Mouse (Mus musculus): ENCODE results near the gene Nupr1l. TPM values are rescaled to one million over a fixed set of nuclear protein-coding genes. Genes with fewer than 3 reads are reported as not detected.
A peak's percentile ranks its signal among the peaks of the same experiment; 100 is the strongest.

Nupr1l gene
- polyA plus RNA-seq, 1 experiment from 2014 or later: 2.9 TPM

GRCm38 (mm10) chr5:129924820-129925452, 16.6 kb downstream of the Nupr1l start:
- DNase-seq (ENCODE audit: low spot score): no peak
- 86% methylated on average over 8 of the region's 8 CpGs for WGBS
- ATAC-seq (ENCODE audit: insufficient read depth, low FRiP score, low TSS enrichment): no peak
- H3K4me1 ChIP-seq (ENCODE audit: control insufficient read depth, insufficient read depth, low read length): no peaks in the 10 kb centered on the region
- H3K4me2 ChIP-seq (ENCODE audit: low read depth): no peak overlapping the region
- no peak overlapping the region for H3K27ac ChIP-seq (ENCODE audit: low read depth, low read length)
- no peaks in the 10 kb centered on the region for H3K27me3 ChIP-seq (ENCODE audit: control insufficient read depth, insufficient read depth, low read length)
- no peaks in the 10 kb centered on the region for H3K36me3 ChIP-seq (ENCODE audit: control insufficient read depth, insufficient read depth, low read length)
- no peak overlapping the region for H3K4me3 ChIP-seq (ENCODE audit: low read depth, low read length)
- H3K9me3 ChIP-seq (ENCODE audit: control insufficient read depth, low read length): no peaks in the 10 kb centered on the region
- H3K9ac ChIP-seq (ENCODE audit: low read length): no peak overlapping the region

- no peak overlapping the region for H3K4me2 ChIP-seq (ENCODE audit: low read depth)
- H3K27ac ChIP-seq (ENCODE audit: low read depth, low read length): no peak overlapping the region
- H3K9ac ChIP-seq (ENCODE audit: low read length): no peak overlapping the region
- no peaks in the 10 kb centered on the region for H3K36me3 ChIP-seq (ENCODE audit: control insufficient read depth, insufficient read depth, low read length)
- ATAC-seq (ENCODE audit: insufficient read depth, low FRiP score, low TSS enrichment): no peak
- no peaks in the 10 kb centered on the region for H3K9me3 ChIP-seq (ENCODE audit: control insufficient read depth, low read length)
- H3K4me1 ChIP-seq (ENCODE audit: control insufficient read depth, insufficient read depth, low read length): no peaks in the 10 kb centered on the region
- H3K4me3 ChIP-seq (ENCODE audit: low read depth, low read length): no peak overlapping the region
- no peaks in the 10 kb centered on the region for H3K27me3 ChIP-seq (ENCODE audit: control insufficient read depth, insufficient read depth, low read length)
- DNase-seq (ENCODE audit: low spot score): no peak
- WGBS: 84% methylated on average over 5 of the region's 5 CpGs
Measured at GRCm38 (mm10) chr5:129925933-129926332, 17.6 kb downstream of the Nupr1l start.

GRCm38 (mm10) chr5:129929924-129930855, 21.9 kb downstream of the Nupr1l start:
- no peaks in the 10 kb centered on the region for H3K36me3 ChIP-seq (ENCODE audit: control insufficient read depth, insufficient read depth, low read length)
- DNase-seq (ENCODE audit: low spot score) (no peak), ATAC-seq (ENCODE audit: insufficient read depth, low FRiP score, low TSS enrichment) (no peak)
- H3K9ac ChIP-seq (ENCODE audit: low read length): no peak overlapping the region
- H3K9me3 ChIP-seq (ENCODE audit: control insufficient read depth, low read length): no peaks in the 10 kb centered on the region
- H3K4me1 ChIP-seq (ENCODE audit: control insufficient read depth, insufficient read depth, low read length): no peaks in the 10 kb centered on the region
- no peak overlapping the region for H3K27ac ChIP-seq (ENCODE audit: low read depth, low read length)
- no peaks in the 10 kb centered on the region for H3K27me3 ChIP-seq (ENCODE audit: control insufficient read depth, insufficient read depth, low read length)
- H3K4me2 ChIP-seq (ENCODE audit: low read depth): no peak overlapping the region
- 52% methylated on average over 9 of the region's 9 CpGs for WGBS
- H3K4me3 ChIP-seq (ENCODE audit: low read depth, low read length): no peak overlapping the region

GRCm38 (mm10) chr5:129936941-129937340, 28.6 kb downstream of the Nupr1l start:
- no peaks in the 10 kb centered on the region for H3K9me3 ChIP-seq (ENCODE audit: control insufficient read depth, low read length)
- DNase-seq (ENCODE audit: low spot score) (no peak), ATAC-seq (ENCODE audit: insufficient read depth, low FRiP score, low TSS enrichment) (no peak)
- H3K9ac ChIP-seq (ENCODE audit: low read length): no peak overlapping the region
- H3K4me1 ChIP-seq (ENCODE audit: control insufficient read depth, insufficient read depth, low read length): no peaks in the 10 kb centered on the region
- no peak overlapping the region for H3K4me3 ChIP-seq (ENCODE audit: low read depth, low read length)
- H3K27ac ChIP-seq (ENCODE audit: low read depth, low read length): no peak overlapping the region
- no peak overlapping the region for H3K4me2 ChIP-seq (ENCODE audit: low read depth)
- H3K27me3 ChIP-seq (ENCODE audit: control insufficient read depth, insufficient read depth, low read length): no peaks in the 10 kb centered on the region
- 56% methylated on average over 4 of the region's 4 CpGs for WGBS
- no peaks in the 10 kb centered on the region for H3K36me3 ChIP-seq (ENCODE audit: control insufficient read depth, insufficient read depth, low read length)

GRCm38 (mm10) chr5:129940281-129940680, 31.9 kb downstream of the Nupr1l start:
- no peaks in the 10 kb centered on the region for H3K9me3 ChIP-seq (ENCODE audit: control insufficient read depth, low read length)
- WGBS: 64% methylated on average over 2 of the region's 2 CpGs
- H3K9ac ChIP-seq (ENCODE audit: low read length): no peak overlapping the region
- H3K4me3 ChIP-seq (ENCODE audit: low read depth, low read length): no peak overlapping the region
- no peaks in the 10 kb centered on the region for H3K27me3 ChIP-seq (ENCODE audit: control insufficient read depth, insufficient read depth, low read length)
- H3K4me2 ChIP-seq (ENCODE audit: low read depth): no peak overlapping the region
- DNase-seq (ENCODE audit: low spot score) (no peak), ATAC-seq (ENCODE audit: insufficient read depth, low FRiP score, low TSS enrichment) (no peak)
- no peak overlapping the region for H3K27ac ChIP-seq (ENCODE audit: low read depth, low read length)
- H3K36me3 ChIP-seq (ENCODE audit: control insufficient read depth, insufficient read depth, low read length): no peaks in the 10 kb centered on the region
- peaks cover 3% of the 10 kb centered on the region; the same call in 1 of the 2 replicates for H3K4me1 ChIP-seq (ENCODE audit: control insufficient read depth, insufficient read depth, low read length)

- WGBS: 9% methylated on average over 9 of the region's 9 CpGs
- Histone ChIP-seq H3K27me3 (ENCODE audit: control insufficient read depth, insufficient read depth, low read length) (no peaks in the 10 kb centered on the region), H3K4me2 (ENCODE audit: low read depth) (peak overlapping the region; percentile 41), H3K36me3 (ENCODE audit: control insufficient read depth, insufficient read depth, low read length) (no peaks in the 10 kb centered on the region), H3K4me1 (ENCODE audit: control insufficient read depth, insufficient read depth, low read length) (peaks cover 3% of the 10 kb centered on the region; the same call in 1 of the 2 replicates), H3K9ac (ENCODE audit: low read length) (no peak overlapping the region), H3K4me3 (ENCODE audit: low read depth, low read length) (peak overlapping the region; percentile 86), H3K9me3 (ENCODE audit: control insufficient read depth, low read length) (no peaks in the 10 kb centered on the region), H3K27ac (ENCODE audit: low read depth, low read length) (no peak overlapping the region)
- ATAC-seq (ENCODE audit: insufficient read depth, low FRiP score, low TSS enrichment) (peak; percentile 45; the same call in 1 of the 2 replicates), DNase-seq (ENCODE audit: low spot score) (no peak)
Measured at GRCm38 (mm10) chr5:129940736-129941494, 32.6 kb downstream of the Nupr1l start.

GRCm38 (mm10) chr5:129941495-129942045, 33.2 kb downstream of the Nupr1l start, which contains the start of gene Vkorc1l1:
TSS of gene Vkorc1l1 (plus strand) at chr5:129941970.
- H3K9ac ChIP-seq (ENCODE audit: low read length): peak within 1 kb of the TSS; percentile 75
- ATAC-seq (ENCODE audit: insufficient read depth, low FRiP score, low TSS enrichment): peak; percentile 91
- no peaks in the 10 kb centered on the region for H3K36me3 ChIP-seq (ENCODE audit: control insufficient read depth, insufficient read depth, low read length)
- peak; percentile 100 for DNase-seq (ENCODE audit: low spot score)
- no peaks in the 10 kb centered on the region for H3K9me3 ChIP-seq (ENCODE audit: control insufficient read depth, low read length)
- H3K27ac ChIP-seq (ENCODE audit: low read depth, low read length): 0 out of 2 replicates have a peak within 1 kb of the TSS, but pooled peaks have one; percentile 21
- WGBS: under 1% methylated on average over 54 of the region's 59 CpGs
- peak within 1 kb of the TSS; percentile 86 for H3K4me3 ChIP-seq (ENCODE audit: low read depth, low read length)
- H3K4me1 ChIP-seq (ENCODE audit: control insufficient read depth, insufficient read depth, low read length): peaks cover 3% of the 10 kb centered on the region; the same call in 1 of the 2 replicates
- peak within 1 kb of the TSS; percentile 76 for H3K4me2 ChIP-seq (ENCODE audit: low read depth)
- H3K27me3 ChIP-seq (ENCODE audit: control insufficient read depth, insufficient read depth, low read length): no peaks in the 10 kb centered on the region

All from neural tube, embryonic 11.5 days (tissue).